Mouse (Mus musculus) midbrain, embryonic 14.5 days (tissue): ENCODE data around the gene Tprkb. TPM values are rescaled to one million over a fixed set of nuclear protein-coding genes. Genes with fewer than 3 reads are reported as not detected.
"Not testable (repeated sequence)": the region's sequence is repeated elsewhere in the genome, so short reads cannot be mapped to it uniquely, and the experiment has no call there.

Source experiments
- ATAC-seq: fragments of 200-750 bp; cut with Nextera tagmentation; 2 replicates; pipeline ENCODE4 v1.8.0; 2017; ENCODE audit warnings: moderate number of reproducible peaks, moderate library complexity; ENCODE audit not compliant: low FRiP score, low TSS enrichment
- DNase-seq: peaks from one replicate; pipeline ENCODE4 v3.0.0-alpha.2; 2015
- H3K27ac ChIP-seq: fragments of 300-500 bp; sonication (generic); replicated peaks from 2 replicates; pipeline ENCODE4 v1.5.1; 2014; ENCODE audit warnings: mild to moderate bottlenecking, low read depth, low read length, moderate library complexity
- H3K27me3 ChIP-seq: fragments of 300-500 bp; sonication (generic); 2 replicates; pipeline ENCODE4 v1.6.1; 2014; ENCODE audit warnings: low read length, control low read depth, mixed read lengths; ENCODE audit not compliant: control insufficient read depth, insufficient read depth
- H3K36me3 ChIP-seq: fragments of 300-500 bp; sonication (generic); 2 replicates; pipeline ENCODE4 v1.6.1; 2014; ENCODE audit warnings: low read length, control low read depth; ENCODE audit not compliant: control insufficient read depth, insufficient read depth
- H3K4me1 ChIP-seq: fragments of 300-500 bp; sonication (generic); 2 replicates; pipeline ENCODE4 v1.6.1; 2014; ENCODE audit warnings: mild to moderate bottlenecking, antibody characterized with exemption, low read length, control low read depth; ENCODE audit not compliant: control insufficient read depth, insufficient read depth
- H3K4me2 ChIP-seq: fragments of 300-500 bp; sonication (generic); 2 replicates; pipeline ENCODE4 v1.6.1; 2014; ENCODE audit warnings: mild to moderate bottlenecking, low read length, moderate library complexity
- H3K4me3 ChIP-seq: fragments of 300-500 bp; sonication (generic); replicated peaks from 2 replicates; pipeline ENCODE4 v1.5.1; 2014; ENCODE audit warnings: low read depth, low read length
- H3K9ac ChIP-seq: fragments of 300-500 bp; sonication (generic); replicated peaks from 2 replicates; pipeline ENCODE4 v1.6.1; 2014; ENCODE audit warnings: mild to moderate bottlenecking, low read length, moderate library complexity
- H3K9me3 ChIP-seq: fragments of 300-500 bp; sonication (generic); 2 replicates; pipeline ENCODE4 v1.6.1; 2016; ENCODE audit warnings: low read length, control low read depth, mixed read lengths; ENCODE audit not compliant: control insufficient read depth
- WGBS: fragments of 180-500 bp; shearing (Covaris S2); extraction: QIAGEN DNeasy Blood & Tissue Kit; methylation state at CpG from one replicate; pipeline ENCODE4 v1.1.7; 2014; 5-methylcytosine and 5-hydroxymethylcytosine counted together
- polyA plus RNA-seq: library from polyadenylated mRNA; unstranded; fragments of >200 nt; fragmentation: Nextera tagmentation; extraction: Ambion mirVana; gene quantifications from 2 replicates; pipeline ENCODE4 v1.2.1, GENCODE M21; 2014

Tprkb gene
- polyA plus RNA-seq, 1 experiment from 2014 or later: 50.7 TPM

GRCm38 (mm10) chr6:85923643-85924042, 12.0 kb downstream of the Tprkb start:
- H3K27ac ChIP-seq: no peak overlapping the region
- H3K36me3 ChIP-seq: peaks cover 58% of the 10 kb centered on the region
- ATAC-seq (no peak), DNase-seq (no peak)
- no peak overlapping the region for H3K4me3 ChIP-seq
- H3K4me1 ChIP-seq: no peaks in the 10 kb centered on the region
- no peaks in the 10 kb centered on the region for H3K9me3 ChIP-seq
- no peak overlapping the region for H3K4me2 ChIP-seq
- 100% methylated on average over 1 of the region's 1 CpGs for WGBS
- no peak overlapping the region for H3K9ac ChIP-seq
- no peaks in the 10 kb centered on the region for H3K27me3 ChIP-seq

GRCm38 (mm10) chr6:85926709-85927108, 15.0 kb downstream of the Tprkb start:
- Histone ChIP-seq H3K36me3 (peaks cover 66% of the 10 kb centered on the region), H3K4me1 (no peaks in the 10 kb centered on the region), H3K27me3 (no peaks in the 10 kb centered on the region), H3K9ac (no peak overlapping the region), H3K9me3 (no peaks in the 10 kb centered on the region), H3K4me3 (no peak overlapping the region), H3K4me2 (no peak overlapping the region), H3K27ac (no peak overlapping the region)
- WGBS: 97% methylated on average over 1 of the region's 1 CpGs
- DNase-seq: no peak
- no peak for ATAC-seq

- no peaks in the 10 kb centered on the region for H3K4me1 ChIP-seq
- ATAC-seq (no peak), DNase-seq (no peak)
- H3K36me3 ChIP-seq: peaks cover 60% of the 10 kb centered on the region
- H3K27ac ChIP-seq: no peak overlapping the region
- H3K9ac ChIP-seq: no peak overlapping the region
- H3K9me3 ChIP-seq: no peaks in the 10 kb centered on the region
- no peak overlapping the region for H3K4me3 ChIP-seq
- 93% methylated on average over 9 of the region's 9 CpGs for WGBS
- H3K4me2 ChIP-seq: no peak overlapping the region
- no peaks in the 10 kb centered on the region for H3K27me3 ChIP-seq
These were observed 16.1 kb downstream of the Tprkb start for GRCm38 (mm10) chr6:85927476-85928464.

- ATAC-seq (no peak), DNase-seq (no peak)
- Histone ChIP-seq H3K4me2 (no peak overlapping the region), H3K36me3 (peaks cover 49% of the 10 kb centered on the region), H3K27me3 (no peaks in the 10 kb centered on the region), H3K4me3 (no peak overlapping the region), H3K9ac (no peak overlapping the region), H3K4me1 (no peaks in the 10 kb centered on the region), H3K9me3 (no peaks in the 10 kb centered on the region), H3K27ac (no peak overlapping the region)
- WGBS: 93% methylated on average over 1 of the region's 1 CpGs
These were observed 17.6 kb downstream of the Tprkb start for GRCm38 (mm10) chr6:85929312-85929711.

GRCm38 (mm10) chr6:85934047-85934446, 22.4 kb downstream of the Tprkb start:
- Histone ChIP-seq H3K9ac (no peak overlapping the region), H3K27ac (no peak overlapping the region), H3K9me3 (no peaks in the 10 kb centered on the region), H3K4me2 (no peak overlapping the region), H3K4me3 (no peak overlapping the region), H3K4me1 (no peaks in the 10 kb centered on the region), H3K36me3 (peaks cover 9% of the 10 kb centered on the region), H3K27me3 (no peaks in the 10 kb centered on the region)
- DNase-seq: no peak
- WGBS: 87% methylated on average over 8 of the region's 8 CpGs
- no peak for ATAC-seq

GRCm38 (mm10) chr6:85935646-85936045, 24.0 kb downstream of the Tprkb start:
- Histone ChIP-seq H3K4me3 (no peak overlapping the region), H3K27me3 (no peaks in the 10 kb centered on the region), H3K9ac (no peak overlapping the region), H3K9me3 (no peaks in the 10 kb centered on the region), H3K4me1 (no peaks in the 10 kb centered on the region), H3K36me3 (peaks cover under 1% of the 10 kb centered on the region; the same call in 1 of the 2 replicates), H3K4me2 (no peak overlapping the region), H3K27ac (no peak overlapping the region)
- DNase-seq (peak; percentile 5), ATAC-seq (no peak)
- WGBS: 64% methylated on average over 3 of the region's 3 CpGs

GRCm38 (mm10) chr6:85936508-85937465, 25.1 kb downstream of the Tprkb start:
- H3K4me1 ChIP-seq, H3K27me3 ChIP-seq, H3K36me3 ChIP-seq, H3K9me3 ChIP-seq: not testable (repeated sequence)
- Histone ChIP-seq H3K9ac (peak overlapping the region; percentile 47; the same call in 1 of the 2 replicates), H3K4me3 (peak overlapping the region; percentile 42), H3K4me2 (peak overlapping the region; percentile 58), H3K27ac (0 out of 2 replicates have a peak overlapping the region, but pooled peaks have one; percentile 26)
- ATAC-seq (peak; percentile 90), DNase-seq (peak; percentile 74)
- WGBS: 2% methylated on average over 48 of the region's 50 CpGs

GRCm38 (mm10) chr6:85938701-85939100, 27.0 kb downstream of the Tprkb start:
- 85% methylated on average over 10 of the region's 10 CpGs for WGBS
- Histone ChIP-seq H3K27me3 (no peaks in the 10 kb centered on the region), H3K4me2 (no peak overlapping the region), H3K4me3 (no peak overlapping the region), H3K9ac (no peak overlapping the region), H3K9me3 (no peaks in the 10 kb centered on the region), H3K36me3 (peaks cover 9% of the 10 kb centered on the region), H3K4me1 (no peaks in the 10 kb centered on the region), H3K27ac (no peak overlapping the region)
- ATAC-seq (no peak), DNase-seq (no peak)
